Mouse (Mus musculus): Measurements from ENCODE around the gene Gnmt. TPM values are rescaled to one million over a fixed set of nuclear protein-coding genes. Genes with fewer than 3 reads are reported as not detected.

Gene Gnmt
- total RNA-seq, 2 experiments from 2014 or later = 1.5 to 2.7 TPM

GRCm38 (mm10) chr17:46742986-46743385 lies 14.0 kb upstream of the Gnmt start:
- DNase-seq = no peak

GRCm38 (mm10) chr17:46741305-46741704 lies 12.3 kb upstream of the Gnmt start:
- DNase-seq = no peak

- peak; percentile 47 to 65 for DNase-seq
Measured at GRCm38 (mm10) chr17:46736160-46736559, 7.2 kb upstream of the Gnmt start.

DNA sequence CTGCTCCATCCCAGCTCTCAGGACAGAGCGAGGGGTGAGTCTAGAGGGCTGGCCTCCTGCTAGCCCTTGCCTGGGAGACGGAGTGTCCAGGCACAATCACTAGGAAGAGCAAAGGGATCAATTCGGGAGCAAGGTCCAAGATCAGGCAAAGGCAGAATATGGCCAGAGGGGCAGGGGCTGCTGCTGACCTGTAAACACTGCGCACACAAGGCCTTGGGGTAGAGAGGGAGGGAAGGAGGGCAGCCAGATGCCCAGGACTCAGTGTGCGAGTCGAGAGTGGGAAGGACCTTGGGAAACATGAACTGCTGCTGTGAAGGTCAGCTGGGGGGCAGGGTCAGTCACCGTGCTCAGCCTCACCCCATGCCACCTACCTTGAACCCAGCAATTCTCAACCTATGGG lies 6.3 kb upstream of the Gnmt start:
- DNase-seq = no peak

GRCm38 (mm10) chr17:46734055-46734454 lies 5.1 kb upstream of the Gnmt start:
- DNase-seq = no peak

GRCm38 (mm10) chr17:46728496-46728895 lies 472 bp downstream of the Gnmt start:
- DNase-seq = no peak

DNA sequence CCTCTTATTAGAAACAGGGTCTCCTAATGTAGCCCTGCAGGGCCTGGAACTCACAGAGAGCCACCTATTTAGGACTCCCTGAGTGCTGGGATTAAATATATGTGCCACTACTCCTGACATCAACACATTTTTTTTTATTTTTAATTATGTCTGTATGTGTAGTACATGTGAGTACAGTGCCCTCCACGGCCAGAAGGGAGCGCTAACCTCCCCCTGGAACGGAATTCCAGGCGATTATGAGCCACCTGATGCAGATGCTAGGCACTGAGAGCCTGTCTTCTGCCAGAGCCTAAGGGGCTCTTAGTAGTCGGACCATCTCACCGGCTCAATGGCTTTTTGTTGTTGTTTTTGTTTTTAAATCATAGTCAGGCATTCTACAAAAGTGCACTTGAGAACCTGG lies 947 bp downstream of the Gnmt start:
- DNase-seq = peak in 1 of 2 experiments; percentile 49

DNA sequence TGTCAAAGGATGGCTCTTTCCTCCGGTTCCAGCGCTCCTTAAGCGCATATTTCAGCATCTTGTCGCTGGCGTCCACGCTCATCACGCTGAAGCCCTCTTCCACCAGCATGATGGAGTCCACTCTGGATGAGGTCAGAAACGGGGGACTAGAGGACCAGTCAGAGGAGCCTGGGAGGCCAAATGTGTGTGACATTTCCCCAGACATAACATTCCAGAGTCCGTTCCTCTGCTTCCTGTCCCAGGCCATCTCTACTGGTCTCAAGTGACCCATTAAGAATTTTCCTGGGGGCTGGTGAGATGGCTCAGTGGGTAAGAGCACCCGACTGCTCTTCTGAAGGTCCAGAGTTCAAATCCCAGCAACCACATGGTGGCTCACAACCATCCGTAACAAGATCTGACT lies 1.7 kb downstream of the Gnmt start:
- no peak for DNase-seq

DNA sequence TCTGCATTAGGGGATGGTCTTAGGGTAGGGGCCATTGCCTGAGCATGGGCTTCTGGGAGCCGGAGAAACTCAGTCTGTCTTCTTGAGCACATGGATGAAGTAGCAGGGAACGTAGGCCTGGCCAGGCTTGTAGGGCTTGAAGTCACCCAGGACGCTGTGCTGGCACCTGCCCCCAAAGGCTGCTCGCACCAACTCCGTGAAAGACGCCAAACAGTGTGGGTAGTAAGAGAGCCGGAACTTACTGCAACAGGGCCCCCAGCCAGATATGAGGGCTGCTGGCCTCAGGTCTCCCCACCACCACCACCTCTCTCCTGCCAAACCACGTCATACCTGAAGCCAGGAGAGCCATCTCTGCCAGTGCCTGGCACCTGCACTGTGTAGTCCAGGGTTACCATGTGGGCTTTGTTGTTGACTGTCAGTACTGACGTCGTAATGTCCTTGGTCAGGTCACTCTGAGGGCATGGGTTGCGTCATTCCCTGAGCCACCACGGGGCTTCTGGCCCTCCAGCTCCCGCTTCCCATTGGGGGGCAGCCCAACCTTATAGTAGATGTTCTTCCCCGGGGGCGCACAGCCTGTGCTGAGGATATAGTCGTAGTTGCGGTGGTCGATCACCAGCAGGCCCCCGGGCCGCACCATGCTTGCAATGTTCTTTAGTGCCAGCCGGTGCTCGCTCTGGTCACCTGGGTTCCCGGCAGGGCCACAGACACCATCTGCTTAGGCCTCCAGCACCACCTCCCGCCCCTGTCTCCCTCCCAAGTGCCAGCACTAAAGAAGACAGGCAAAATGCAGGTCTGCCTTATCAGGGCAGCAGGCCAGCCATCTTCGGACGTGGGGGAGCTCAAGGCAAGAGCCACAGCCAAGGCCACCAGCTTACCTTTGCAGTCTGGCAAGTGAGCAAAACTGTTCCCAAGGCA lies 3.0 kb downstream of the Gnmt start:
- DNase-seq = no peak

GRCm38 (mm10) chr17:46725273-46725672 lies 3.7 kb downstream of the Gnmt start:
- no peak for DNase-seq

DNA sequence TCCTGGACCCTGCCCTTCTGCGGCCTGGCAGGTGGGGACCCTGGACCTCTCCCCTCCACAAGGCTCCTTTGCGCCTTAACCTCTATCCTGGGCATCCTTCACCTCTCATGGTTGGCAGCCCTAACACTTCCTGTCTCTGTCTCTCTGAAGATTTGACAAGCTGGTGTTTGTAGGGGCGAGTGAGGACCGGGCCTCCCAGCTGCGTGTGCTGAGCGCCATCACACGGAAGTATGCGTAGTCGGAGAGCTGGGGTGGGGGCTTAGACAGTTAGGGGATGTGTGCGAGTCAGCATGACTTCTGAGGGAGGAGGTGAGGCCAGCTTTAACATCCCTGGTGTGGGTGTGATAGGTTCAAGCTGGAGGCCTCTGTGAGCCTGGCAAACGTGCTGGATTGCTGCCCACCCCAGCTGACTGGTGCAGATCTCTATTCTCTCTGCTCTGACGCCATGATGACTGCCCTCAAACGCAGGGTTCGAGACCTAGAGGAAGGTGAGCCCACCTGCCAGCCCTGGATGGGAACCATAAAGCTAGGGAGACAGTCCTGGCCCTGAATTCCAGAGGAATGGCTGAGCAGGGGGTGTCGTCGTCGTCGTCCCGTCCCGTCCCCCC lies 4.4 kb downstream of the Gnmt start:
- no peak for DNase-seq

- DNase-seq = peak; percentile 50 to 52
Measured at GRCm38 (mm10) chr17:46721077-46721476, 7.9 kb downstream of the Gnmt start.

GRCm38 (mm10) chr17:46714756-46715481 lies 14.0 kb downstream of the Gnmt start:
- DNase-seq = no peak

- no peak for DNase-seq
Measured at GRCm38 (mm10) chr17:46713849-46714248, 15.1 kb downstream of the Gnmt start.

DNA sequence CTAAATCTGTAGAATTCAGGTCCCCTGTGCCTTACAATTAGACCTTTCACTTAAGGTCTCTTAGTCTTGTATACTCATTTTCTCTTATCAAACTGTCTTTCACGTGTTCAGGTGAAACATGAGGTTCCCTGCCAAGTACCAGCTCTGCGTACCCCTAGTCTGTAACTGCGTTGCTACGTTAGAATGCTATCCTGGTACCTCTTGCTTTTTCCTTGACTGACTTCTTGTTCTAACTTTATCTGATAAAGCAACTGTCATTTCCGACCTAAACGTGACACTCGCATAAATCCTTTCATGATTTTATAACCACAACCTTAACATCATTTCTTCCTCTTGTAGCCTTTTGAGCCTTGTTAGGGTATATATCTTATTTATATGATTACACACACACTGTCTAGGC lies 16.5 kb downstream of the Gnmt start:
- no peak for DNase-seq

DNA sequence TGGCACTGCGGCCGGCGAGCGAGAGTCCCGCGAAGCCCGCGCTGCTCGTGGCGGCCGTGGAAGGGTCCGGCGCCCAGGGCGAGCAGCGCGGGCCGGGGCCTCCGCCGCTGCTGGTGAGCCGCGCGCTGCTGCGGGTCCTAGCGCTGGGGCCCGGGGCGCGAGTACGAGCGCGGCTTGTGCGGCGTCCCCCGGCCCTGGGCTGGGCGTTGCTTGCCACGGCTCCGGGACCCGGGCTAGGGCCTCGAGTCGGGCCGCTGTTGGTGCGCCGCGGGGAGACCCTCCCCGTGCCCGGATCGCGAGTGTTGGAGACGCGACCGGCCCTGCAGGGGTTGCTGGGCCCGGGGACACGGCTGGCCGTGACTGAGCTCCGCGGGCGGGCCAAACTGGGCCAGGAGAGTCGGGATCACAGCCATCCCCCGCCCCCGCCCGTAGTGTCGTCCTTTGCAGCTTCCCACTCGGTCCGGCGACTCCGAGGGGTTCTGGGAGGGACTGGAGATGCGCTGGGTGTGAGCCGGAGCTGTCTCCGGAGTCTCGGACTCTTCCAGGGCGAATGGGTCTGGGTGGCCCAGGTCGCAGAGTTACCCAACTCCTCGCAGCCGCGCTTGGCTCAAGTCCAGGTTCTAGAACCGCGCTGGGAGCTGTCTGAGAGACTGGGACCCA lies 17.2 kb downstream of the Gnmt start:
- peak; percentile 80 to 84 for DNase-seq

DNA sequence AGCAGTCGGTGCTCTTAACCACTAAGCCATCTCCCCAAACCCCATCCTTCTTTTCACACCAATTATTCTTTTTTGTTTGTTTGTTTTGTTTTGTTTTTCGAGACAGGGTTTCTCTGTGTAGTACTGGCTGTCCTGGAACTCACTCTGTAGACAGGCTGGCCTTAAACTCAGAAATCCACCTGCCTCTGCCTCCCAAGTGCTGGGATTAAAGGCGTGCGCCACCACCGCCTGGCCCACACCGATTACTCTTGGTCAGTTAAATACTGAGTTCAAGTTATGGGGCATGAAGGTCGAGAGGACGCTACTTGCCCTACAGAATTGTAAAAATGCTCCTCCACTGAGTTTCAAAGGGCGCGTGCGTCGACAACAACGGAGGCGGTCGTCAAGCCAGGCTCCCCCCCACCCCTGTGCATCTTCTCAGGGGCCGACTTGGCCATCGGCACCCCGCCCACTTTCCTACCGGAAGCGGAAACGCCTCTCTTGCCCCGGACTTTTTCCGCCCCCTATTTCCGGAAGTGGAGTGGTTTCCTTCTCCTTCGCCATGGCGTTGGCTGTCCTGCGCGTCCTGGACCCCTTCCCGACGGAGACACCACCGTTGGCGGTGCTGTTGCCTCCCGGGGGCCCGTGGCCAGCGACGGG lies 17.9 kb downstream of the Gnmt start, which contains the start of gene Pex6:
Pex6 (plus strand) TSS at position 505 of the 639 bp plus-strand sequence.
- peak; percentile 95 to 96 for DNase-seq

DNA sequence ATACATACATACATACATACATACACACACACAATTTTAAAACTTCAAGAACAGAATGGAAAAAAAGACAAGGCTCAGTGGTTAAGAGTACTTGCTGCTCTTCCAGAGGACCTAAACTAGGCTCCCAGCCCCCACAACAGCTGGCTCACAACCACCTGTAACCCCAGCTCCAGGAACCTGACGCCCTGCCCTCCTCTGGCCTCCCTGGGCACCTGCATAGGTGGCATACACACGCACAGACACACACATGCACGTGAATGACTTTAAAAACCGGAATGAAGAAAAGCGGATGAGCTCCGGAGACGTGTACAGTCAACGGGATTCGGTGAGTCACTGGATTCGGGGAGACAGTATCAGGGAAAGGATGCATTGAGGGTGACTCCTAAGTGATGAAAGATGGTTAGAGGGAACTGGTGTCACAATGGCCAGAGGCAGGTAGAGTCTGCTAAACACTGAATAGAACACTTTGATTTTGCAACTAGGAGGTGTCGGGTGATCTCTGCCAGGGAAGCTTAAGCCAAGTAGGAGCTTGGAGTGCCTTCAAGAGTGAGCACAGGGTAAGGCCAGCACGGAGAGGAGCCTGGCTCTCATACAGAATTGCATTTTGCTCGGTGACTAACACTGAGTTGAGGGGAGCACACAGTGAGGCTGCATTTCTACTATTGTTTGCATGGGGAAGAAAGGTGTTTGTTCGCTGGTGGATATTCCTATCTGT lies 22.4 kb downstream of the Gnmt start:
- no peak for DNase-seq

GRCm38 (mm10) chr17:46704887-46705835 lies 23.8 kb downstream of the Gnmt start, which contains the start of gene Ppp2r5d:
TSS of gene Ppp2r5d (minus strand) at chr17:46705111.
- peak; percentile 96 to 97 for DNase-seq

Data from adrenal gland, postnatal 36 days (tissue).